Mouse (Mus musculus) embryonic facial prominence, embryonic 11.5 days (tissue): ENCODE data around the gene Zcchc9. TPM values are rescaled to one million over a fixed set of nuclear protein-coding genes. Genes with fewer than 3 reads are reported as not detected.

ENCODE experiments used
- ATAC-seq: fragments of 200-750 bp; cut with Nextera tagmentation; replicated peaks from 2 replicates; pipeline ENCODE4 v1.8.0; 2017; ENCODE audit warnings: low read depth; ENCODE audit not compliant: insufficient number of reproducible peaks, low FRiP score, low TSS enrichment
- DNase-seq: peaks from one replicate; pipeline ENCODE4 v3.0.0-alpha.2; 2015; ENCODE audit warnings: low spot score
- H3K27ac ChIP-seq: fragments of 300-500 bp; sonication (generic); replicated peaks from 2 replicates; pipeline ENCODE4 v1.5.1; 2014; ENCODE audit warnings: mild to moderate bottlenecking, low read depth, low read length, control low read depth
- H3K27me3 ChIP-seq: fragments of 300-500 bp; sonication (generic); 2 replicates; pipeline ENCODE4 v1.6.1; 2014; ENCODE audit warnings: mild to moderate bottlenecking, low read length, moderate library complexity, mixed read lengths; ENCODE audit not compliant: control insufficient read depth, insufficient read depth
- H3K36me3 ChIP-seq: fragments of 300-500 bp; sonication (generic); replicated peaks from 2 replicates; pipeline ENCODE4 v1.6.1; 2014; ENCODE audit warnings: low read depth, mild to moderate bottlenecking, low read length, moderate library complexity, mixed read lengths; ENCODE audit not compliant: control insufficient read depth, insufficient read depth
- H3K4me1 ChIP-seq: fragments of 300-500 bp; sonication (generic); 2 replicates; pipeline ENCODE4 v1.6.1; 2014; ENCODE audit warnings: low read length, mixed read lengths; ENCODE audit not compliant: control insufficient read depth, insufficient read depth
- H3K4me2 ChIP-seq: fragments of 300-500 bp; sonication (generic); 2 replicates; pipeline ENCODE4 v1.6.1; 2014; ENCODE audit warnings: low read depth, mild to moderate bottlenecking, control low read depth, low read length, moderate library complexity
- H3K4me3 ChIP-seq: fragments of 300-500 bp; sonication (generic); 2 replicates; pipeline ENCODE4 v1.5.1; 2014; ENCODE audit warnings: low read depth, low read length, control low read depth
- H3K9ac ChIP-seq: fragments of 300-500 bp; sonication (generic); replicated peaks from 2 replicates; pipeline ENCODE4 v1.6.1; 2014; ENCODE audit warnings: mild to moderate bottlenecking, control low read depth, low read length
- H3K9me3 ChIP-seq: fragments of 300-500 bp; sonication (generic); replicated peaks from 2 replicates; pipeline ENCODE4 v1.6.1; 2016; ENCODE audit warnings: mild to moderate bottlenecking, low read length, inconsistent platforms, mixed read lengths; ENCODE audit not compliant: control insufficient read depth
- WGBS: fragments of 180-500 bp; shearing (Covaris S2); extraction: QIAGEN DNeasy Blood & Tissue Kit; methylation state at CpG from one replicate; pipeline ENCODE4 v1.1.7; 2014; 5-methylcytosine and 5-hydroxymethylcytosine counted together
- polyA plus RNA-seq: library from polyadenylated mRNA; unstranded; fragments of >200 nt; fragmentation: Nextera tagmentation; extraction: Ambion mirVana; gene quantifications from 2 replicates; pipeline ENCODE4 v1.2.1, GENCODE M21; 2014

The Zcchc9 gene
- 22.6 and 26.6 TPM in 2 replicates for polyA plus RNA-seq

DNA sequence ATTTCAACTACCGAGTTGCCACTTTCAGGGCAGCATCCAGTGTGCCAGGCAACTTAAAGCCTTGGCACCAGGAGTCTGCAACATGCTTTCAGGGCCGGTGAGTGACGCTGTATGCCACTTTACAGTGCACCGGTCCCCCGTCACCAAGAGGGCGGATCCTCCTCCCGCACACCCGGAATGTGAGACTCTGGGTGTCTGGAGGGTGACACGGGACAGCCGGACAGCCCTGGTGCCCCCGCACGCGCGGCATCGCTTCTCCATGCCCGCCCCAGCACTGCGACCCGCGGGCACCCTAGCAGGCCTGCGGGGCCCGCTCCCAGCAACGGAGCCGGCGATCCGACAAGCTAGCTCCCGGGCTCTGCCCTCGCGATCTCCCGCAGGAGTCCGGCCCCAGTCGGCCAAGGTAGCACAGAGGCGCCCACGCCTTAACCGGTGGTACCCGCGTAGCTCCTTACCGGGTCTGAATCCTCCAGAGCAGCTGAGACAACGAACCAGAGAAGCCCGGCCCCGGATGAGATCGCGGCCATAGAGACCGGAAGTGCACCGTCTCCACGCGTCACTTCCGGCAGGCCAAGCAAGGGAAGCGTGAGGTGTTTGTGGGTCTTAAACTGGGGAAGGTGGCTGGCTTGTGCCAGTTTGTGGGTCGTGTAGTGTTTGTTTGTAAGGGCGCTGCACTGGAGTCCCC, at the start of gene Zcchc9:
Zcchc9 (minus strand) TSS at position 551 of the 685 bp plus-strand sequence.
- H3K27ac ChIP-seq = peak within 1 kb of the TSS; percentile 82
- H3K4me3 ChIP-seq = peak within 1 kb of the TSS; percentile 92
- ATAC-seq = peak; percentile 98
- H3K9me3 ChIP-seq = no peaks in the 10 kb centered on the region
- peaks cover 3% of the 10 kb centered on the region for H3K36me3 ChIP-seq
- WGBS = under 1% methylated on average over 50 of the region's 50 CpGs
- no peaks in the 10 kb centered on the region for H3K27me3 ChIP-seq
- DNase-seq = peak; percentile 93
- no peaks in the 10 kb centered on the region for H3K4me1 ChIP-seq
- H3K4me2 ChIP-seq = peak within 1 kb of the TSS; percentile 56
- peak within 1 kb of the TSS; percentile 98 for H3K9ac ChIP-seq

DNA sequence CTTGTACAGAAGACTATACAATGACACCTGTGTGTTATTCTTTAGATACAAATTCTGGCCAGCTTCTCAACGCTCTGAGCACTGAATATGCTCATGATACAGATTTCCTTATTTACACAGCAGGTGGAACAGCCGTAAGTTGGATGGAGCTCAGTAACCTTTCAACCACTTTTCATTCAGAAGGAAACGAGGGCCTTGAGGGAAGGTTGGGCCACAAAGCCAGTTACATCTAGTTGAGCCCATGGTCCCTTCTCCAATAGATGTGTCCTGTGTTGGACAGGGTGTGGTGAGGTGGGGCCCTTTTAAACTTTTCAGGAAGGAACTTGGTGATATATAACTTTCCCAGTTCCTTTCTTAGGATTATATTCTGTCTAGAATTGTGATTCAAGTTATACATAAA, 46.9 kb upstream of the Zcchc9 start:
- Histone ChIP-seq H3K4me2 (no peak overlapping the region), H3K36me3 (no peaks in the 10 kb centered on the region), H3K9me3 (no peaks in the 10 kb centered on the region), H3K27me3 (no peaks in the 10 kb centered on the region), H3K9ac (no peak overlapping the region), H3K4me1 (no peaks in the 10 kb centered on the region), H3K4me3 (no peak overlapping the region), H3K27ac (no peak overlapping the region)
- DNase-seq = no peak
- WGBS = 78% methylated on average over 3 of the region's 3 CpGs
- ATAC-seq = no peak

DNA sequence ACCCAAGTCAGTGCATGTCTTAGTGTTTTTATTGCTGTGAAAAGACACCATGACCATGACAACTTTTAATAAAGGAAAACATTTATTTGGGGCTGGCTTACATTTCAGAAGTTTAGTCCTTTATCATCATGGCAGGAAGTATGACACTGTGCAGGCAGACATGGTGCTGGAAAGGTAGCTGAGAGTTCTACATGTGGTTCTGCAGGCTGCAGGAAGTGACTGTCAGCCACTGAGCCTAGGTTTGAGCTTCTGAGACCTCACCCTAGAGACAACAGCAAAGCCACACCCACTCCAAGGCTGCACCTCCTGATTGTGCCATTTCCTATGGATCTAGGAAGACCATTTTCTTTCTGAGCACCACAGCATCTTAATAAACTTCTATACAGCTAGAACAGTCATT, 20.4 kb upstream of the Zcchc9 start:
- Histone ChIP-seq H3K27ac (no peak overlapping the region), H3K9ac (no peak overlapping the region), H3K4me3 (no peak overlapping the region), H3K36me3 (no peaks in the 10 kb centered on the region), H3K4me2 (no peak overlapping the region), H3K4me1 (no peaks in the 10 kb centered on the region), H3K9me3 (no peaks in the 10 kb centered on the region), H3K27me3 (no peaks in the 10 kb centered on the region)
- ATAC-seq (no peak), DNase-seq (no peak)

DNA sequence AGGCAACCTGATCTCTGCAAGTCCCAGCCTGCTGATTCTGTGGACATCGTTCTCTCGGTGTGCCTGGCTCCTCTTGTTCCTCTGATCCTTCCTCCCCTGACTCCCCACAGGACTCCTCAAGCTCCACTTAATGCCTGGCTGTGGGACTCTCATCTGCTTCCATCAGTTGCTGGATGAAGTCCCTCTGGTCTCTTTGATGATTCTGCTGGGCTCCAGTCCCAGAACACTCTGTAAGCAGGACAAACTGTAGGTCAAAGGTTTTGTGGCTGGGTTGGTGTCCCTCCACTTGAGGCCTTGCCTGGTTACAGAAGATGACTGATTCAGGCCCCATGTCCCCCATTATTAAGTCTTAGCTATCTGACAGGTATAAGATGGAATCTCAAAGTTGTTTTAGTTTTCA, 18.6 kb upstream of the Zcchc9 start:
- DNase-seq (no peak), ATAC-seq (no peak)
- Histone ChIP-seq H3K9me3 (no peaks in the 10 kb centered on the region), H3K36me3 (no peaks in the 10 kb centered on the region), H3K4me2 (no peak overlapping the region), H3K27ac (no peak overlapping the region), H3K4me3 (no peak overlapping the region), H3K9ac (no peak overlapping the region), H3K4me1 (no peaks in the 10 kb centered on the region), H3K27me3 (no peaks in the 10 kb centered on the region)
- WGBS = 59% methylated on average over 2 of the region's 2 CpGs

DNA sequence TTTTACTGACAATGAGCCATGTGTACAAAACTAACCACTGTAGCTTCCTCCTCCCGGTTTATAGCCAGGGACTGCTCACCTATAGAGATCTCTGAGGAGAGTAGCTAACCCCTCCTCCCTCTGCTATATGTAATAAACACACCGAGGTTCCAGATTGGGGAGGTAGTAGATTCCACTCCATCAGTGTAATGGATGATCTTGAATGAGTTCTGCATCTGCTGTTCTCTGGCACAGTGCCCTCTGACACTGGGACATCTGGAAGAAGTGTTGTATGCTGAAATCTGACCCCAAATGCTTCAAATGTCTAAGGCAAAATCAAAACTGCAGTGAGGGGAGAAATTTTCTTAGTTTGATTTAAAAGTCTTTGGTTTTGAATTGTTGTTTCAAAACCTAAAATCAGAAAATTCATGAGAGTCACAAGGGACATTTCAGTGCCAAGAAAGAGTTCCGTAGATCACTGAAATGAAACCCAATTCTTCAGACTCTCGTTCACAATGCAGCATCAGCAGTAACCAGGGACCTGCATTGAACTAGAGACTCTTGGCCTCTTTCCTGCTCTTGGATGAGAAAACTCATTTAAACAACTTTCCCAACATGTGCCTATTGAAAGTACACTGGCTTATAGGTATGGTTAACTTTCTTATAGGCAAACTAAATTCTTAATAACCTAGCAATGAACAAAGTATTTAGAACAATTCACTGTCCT, 17.5 kb upstream of the Zcchc9 start:
- no peak overlapping the region for H3K4me2 ChIP-seq
- no peaks in the 10 kb centered on the region for H3K4me1 ChIP-seq
- H3K4me3 ChIP-seq = no peak overlapping the region
- DNase-seq (peak; percentile 53), ATAC-seq (no peak)
- H3K9ac ChIP-seq = no peak overlapping the region
- no peaks in the 10 kb centered on the region for H3K36me3 ChIP-seq
- H3K27ac ChIP-seq = no peak overlapping the region
- 51% methylated on average over 4 of the region's 4 CpGs for WGBS
- no peaks in the 10 kb centered on the region for H3K9me3 ChIP-seq
- no peaks in the 10 kb centered on the region for H3K27me3 ChIP-seq

- H3K9ac ChIP-seq = no peak overlapping the region
- H3K27ac ChIP-seq = no peak overlapping the region
- no peaks in the 10 kb centered on the region for H3K27me3 ChIP-seq
- H3K4me2 ChIP-seq = no peak overlapping the region
- WGBS = 71% methylated on average over 6 of the region's 6 CpGs
- no peaks in the 10 kb centered on the region for H3K36me3 ChIP-seq
- H3K4me3 ChIP-seq = no peak overlapping the region
- no peaks in the 10 kb centered on the region for H3K4me1 ChIP-seq
- DNase-seq (no peak), ATAC-seq (no peak)
- no peaks in the 10 kb centered on the region for H3K9me3 ChIP-seq
Measured at GRCm38 (mm10) chr13:91823735-91824134, 16.2 kb upstream of the Zcchc9 start.

GRCm38 (mm10) chr13:91814670-91815069, 7.2 kb upstream of the Zcchc9 start:
- Histone ChIP-seq H3K27me3 (no peaks in the 10 kb centered on the region), H3K4me2 (no peak overlapping the region), H3K27ac (no peak overlapping the region), H3K4me1 (no peaks in the 10 kb centered on the region), H3K36me3 (no peaks in the 10 kb centered on the region), H3K4me3 (no peak overlapping the region), H3K9me3 (no peaks in the 10 kb centered on the region), H3K9ac (no peak overlapping the region)
- 89% methylated on average over 5 of the region's 5 CpGs for WGBS
- DNase-seq (no peak), ATAC-seq (no peak)

DNA sequence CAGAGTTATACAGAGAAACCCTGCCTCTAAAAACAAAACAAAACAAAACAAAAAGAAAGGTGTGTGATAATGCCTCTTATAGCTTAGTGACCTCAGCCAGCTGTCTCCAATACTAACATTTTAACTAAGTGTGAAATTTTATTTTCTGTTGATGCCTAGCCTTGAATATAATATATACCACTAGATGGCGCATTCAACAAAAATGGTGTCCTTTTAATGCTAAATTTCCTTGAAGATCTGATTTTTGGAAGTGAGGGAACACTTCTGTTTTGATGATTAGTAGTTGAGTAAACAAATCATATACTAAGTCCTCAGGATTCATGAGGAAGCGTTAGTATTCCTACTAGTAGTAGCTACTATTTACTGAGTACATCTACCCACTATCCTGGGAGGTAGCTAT, 2.0 kb upstream of the Zcchc9 start:
- no peaks in the 10 kb centered on the region; the same call in 1 of the 2 replicates for H3K36me3 ChIP-seq
- 49% methylated on average over 2 of the region's 2 CpGs for WGBS
- no peaks in the 10 kb centered on the region for H3K9me3 ChIP-seq
- ATAC-seq (no peak), DNase-seq (peak; percentile 66)
- no peak overlapping the region for H3K4me3 ChIP-seq
- no peaks in the 10 kb centered on the region for H3K27me3 ChIP-seq
- no peak overlapping the region for H3K9ac ChIP-seq
- no peak overlapping the region for H3K27ac ChIP-seq
- H3K4me2 ChIP-seq = no peak overlapping the region
- H3K4me1 ChIP-seq = no peaks in the 10 kb centered on the region
